Mouse (Mus musculus): ENCODE results near the gene Rmnd5b. TPM values are rescaled to one million over a fixed set of nuclear protein-coding genes. Genes with fewer than 3 reads are reported as not detected.

Rmnd5b gene
- polyA plus RNA-seq, 1 experiment, result 62.3 TPM

GRCm38 (mm10) chr11:51593849-51594248 is 41.8 kb downstream of the Rmnd5b start:
- H3K27ac ChIP-seq (ENCODE audit: insufficient read depth, low read length), result no peak overlapping the region
- 74% methylated on average over 6 of the region's 6 CpGs for WGBS
- TF ChIP-seq POLR2A (IDR thresholded peaks at IDR 0.05; ENCODE audit: borderline replicate concordance, insufficient read depth, low read length) (no peak), CTCF (IDR thresholded peaks at IDR 0.05; ENCODE audit: borderline replicate concordance, insufficient read depth, low read depth, low read length) (no peak)
- no peaks in the 10 kb centered on the region for H3K27me3 ChIP-seq (ENCODE audit: control insufficient read depth, insufficient read depth, low read length)
- no peak overlapping the region for H3K4me3 ChIP-seq (replicated peaks; ENCODE audit: insufficient read depth, low read depth, low read length)
- no peaks in the 10 kb centered on the region for H3K4me1 ChIP-seq (ENCODE audit: control insufficient read depth, insufficient read depth, low read length)
- DNase-seq, result no peak

DNA sequence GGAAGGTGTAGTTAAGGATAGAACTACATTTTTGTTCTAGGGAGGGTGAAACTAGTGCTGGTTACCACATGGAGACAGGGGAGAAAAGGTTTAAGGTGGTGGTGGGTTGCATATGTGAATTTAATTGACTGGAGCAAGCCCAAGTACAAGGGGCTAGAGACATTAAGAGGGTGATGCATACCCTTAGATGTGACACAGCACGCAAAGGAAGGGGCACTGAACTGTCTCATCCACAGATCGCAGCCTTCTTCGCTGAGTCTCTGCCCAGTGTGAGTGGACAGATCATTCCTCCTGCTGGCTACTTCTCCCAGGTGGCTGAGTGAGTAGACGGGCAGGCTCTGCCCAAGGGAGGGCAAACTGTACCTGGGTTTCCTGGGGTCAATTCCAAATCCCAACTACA is 42.3 kb downstream of the Rmnd5b start:
- H3K4me3 ChIP-seq (replicated peaks; ENCODE audit: insufficient read depth, low read depth, low read length), result no peak overlapping the region
- no peak overlapping the region for H3K27ac ChIP-seq (ENCODE audit: insufficient read depth, low read length)
- no peak for DNase-seq
- TF ChIP-seq POLR2A (IDR thresholded peaks at IDR 0.05; ENCODE audit: borderline replicate concordance, insufficient read depth, low read length) (no peak), CTCF (IDR thresholded peaks at IDR 0.05; ENCODE audit: borderline replicate concordance, insufficient read depth, low read depth, low read length) (no peak)
- H3K27me3 ChIP-seq (ENCODE audit: control insufficient read depth, insufficient read depth, low read length), result no peaks in the 10 kb centered on the region
- WGBS, result 88% methylated on average over 4 of the region's 4 CpGs
- no peaks in the 10 kb centered on the region for H3K4me1 ChIP-seq (ENCODE audit: control insufficient read depth, insufficient read depth, low read length)

DNA sequence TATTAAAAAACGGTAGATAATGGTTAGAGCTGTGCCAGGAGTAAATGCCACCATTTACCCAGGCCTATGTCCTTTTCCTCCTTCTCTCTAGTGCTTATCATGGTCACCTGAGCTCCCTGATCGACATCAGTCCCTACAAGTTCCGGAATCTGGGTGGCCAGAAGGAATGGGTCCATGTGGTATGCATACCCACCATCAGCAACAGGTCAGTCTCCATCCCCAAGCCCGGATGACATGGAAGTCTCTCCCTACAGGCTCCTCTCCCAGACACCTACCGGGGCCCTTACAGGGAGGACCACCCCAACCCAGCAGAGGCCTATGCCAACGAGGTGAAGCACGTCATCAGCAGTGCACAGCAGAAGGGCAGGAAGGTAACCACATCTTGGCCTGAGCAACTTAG is 43.8 kb downstream of the Rmnd5b start:
- TF ChIP-seq CTCF (IDR thresholded peaks at IDR 0.05; ENCODE audit: borderline replicate concordance, insufficient read depth, low read depth, low read length) (no peak), POLR2A (IDR thresholded peaks at IDR 0.05; ENCODE audit: borderline replicate concordance, insufficient read depth, low read length) (no peak)
- Histone ChIP-seq H3K27ac (ENCODE audit: insufficient read depth, low read length) (no peak overlapping the region), H3K4me3 (replicated peaks; ENCODE audit: insufficient read depth, low read depth, low read length) (no peak overlapping the region), H3K4me1 (ENCODE audit: control insufficient read depth, insufficient read depth, low read length) (no peaks in the 10 kb centered on the region), H3K27me3 (ENCODE audit: control insufficient read depth, insufficient read depth, low read length) (no peaks in the 10 kb centered on the region)
- no peak for DNase-seq
- 88% methylated on average over 7 of the region's 7 CpGs for WGBS

GRCm38 (mm10) chr11:51591168-51591567 is 44.5 kb downstream of the Rmnd5b start:
- H3K4me3 ChIP-seq (replicated peaks; ENCODE audit: insufficient read depth, low read depth, low read length), result no peak overlapping the region
- TF ChIP-seq POLR2A (IDR thresholded peaks at IDR 0.05; ENCODE audit: borderline replicate concordance, insufficient read depth, low read length) (no peak), CTCF (IDR thresholded peaks at IDR 0.05; ENCODE audit: borderline replicate concordance, insufficient read depth, low read depth, low read length) (no peak)
- no peak for DNase-seq
- 48% methylated on average over 7 of the region's 7 CpGs for WGBS
- no peak overlapping the region for H3K27ac ChIP-seq (ENCODE audit: insufficient read depth, low read length)
- H3K4me1 ChIP-seq (ENCODE audit: control insufficient read depth, insufficient read depth, low read length), result no peaks in the 10 kb centered on the region
- no peaks in the 10 kb centered on the region for H3K27me3 ChIP-seq (ENCODE audit: control insufficient read depth, insufficient read depth, low read length)

GRCm38 (mm10) chr11:51590002-51590401 is 45.7 kb downstream of the Rmnd5b start:
- DNase-seq, result no peak
- TF ChIP-seq POLR2A (IDR thresholded peaks at IDR 0.05; ENCODE audit: borderline replicate concordance, insufficient read depth, low read length) (no peak), CTCF (IDR thresholded peaks at IDR 0.05; ENCODE audit: borderline replicate concordance, insufficient read depth, low read depth, low read length) (no peak)
- Histone ChIP-seq H3K4me3 (replicated peaks; ENCODE audit: insufficient read depth, low read depth, low read length) (no peak overlapping the region), H3K27ac (ENCODE audit: insufficient read depth, low read length) (no peak overlapping the region), H3K27me3 (ENCODE audit: control insufficient read depth, insufficient read depth, low read length) (no peaks in the 10 kb centered on the region), H3K4me1 (ENCODE audit: control insufficient read depth, insufficient read depth, low read length) (peaks cover 6% of the 10 kb centered on the region)

GRCm38 (mm10) chr11:51588833-51589232 is 46.9 kb downstream of the Rmnd5b start:
- 96% methylated on average over 3 of the region's 3 CpGs for WGBS
- Histone ChIP-seq H3K4me1 (ENCODE audit: control insufficient read depth, insufficient read depth, low read length) (peaks cover 6% of the 10 kb centered on the region), H3K4me3 (replicated peaks; ENCODE audit: insufficient read depth, low read depth, low read length) (no peak overlapping the region)

GRCm38 (mm10) chr11:51587059-51587458 is 48.6 kb downstream of the Rmnd5b start:
- no peaks in the 10 kb centered on the region for H3K27me3 ChIP-seq (ENCODE audit: control insufficient read depth, insufficient read depth, low read length)
- WGBS, result 88% methylated on average over 1 of the region's 1 CpGs
- H3K4me3 ChIP-seq (replicated peaks; ENCODE audit: insufficient read depth, low read depth, low read length), result no peak overlapping the region
- H3K4me1 ChIP-seq (ENCODE audit: control insufficient read depth, insufficient read depth, low read length), result peaks cover 6% of the 10 kb centered on the region
- TF ChIP-seq CTCF (IDR thresholded peaks at IDR 0.05; ENCODE audit: borderline replicate concordance, insufficient read depth, low read depth, low read length) (no peak), POLR2A (IDR thresholded peaks at IDR 0.05; ENCODE audit: borderline replicate concordance, insufficient read depth, low read length) (no peak)
- DNase-seq, result no peak
- no peak overlapping the region for H3K27ac ChIP-seq (ENCODE audit: insufficient read depth, low read length)

More at GRCm38 (mm10) chr11:51588833-51589232, 46.9 kb downstream of the Rmnd5b start:
- no peak for TF ChIP-seq CTCF (IDR thresholded peaks at IDR 0.05; ENCODE audit: borderline replicate concordance, insufficient read depth, low read depth, low read length)
- no peak for TF ChIP-seq POLR2A (IDR thresholded peaks at IDR 0.05; ENCODE audit: borderline replicate concordance, insufficient read depth, low read length)
- H3K27me3 ChIP-seq (ENCODE audit: control insufficient read depth, insufficient read depth, low read length), result no peaks in the 10 kb centered on the region
- DNase-seq, result no peak
- H3K27ac ChIP-seq (ENCODE audit: insufficient read depth, low read length), result no peak overlapping the region

DNA sequence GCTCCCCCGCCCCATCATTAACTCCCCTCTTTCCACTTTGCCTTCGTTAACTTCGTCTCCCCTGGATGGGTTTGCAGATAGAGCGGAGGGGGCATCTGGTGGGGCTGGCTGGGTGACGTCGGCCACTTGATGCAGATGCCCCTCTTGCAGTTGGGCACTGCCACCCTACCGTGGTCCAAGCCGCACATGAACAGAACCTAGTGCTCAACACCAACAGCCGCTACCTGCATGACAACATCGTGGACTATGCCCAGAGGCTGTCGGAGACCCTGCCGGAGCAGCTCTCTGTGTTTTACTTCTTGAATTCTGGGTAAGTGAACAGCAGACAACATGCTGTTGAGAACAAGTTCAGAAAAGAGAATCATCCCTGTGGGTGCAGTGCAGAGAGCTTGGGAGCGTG is 49.3 kb downstream of the Rmnd5b start:
- Histone ChIP-seq H3K4me1 (ENCODE audit: control insufficient read depth, insufficient read depth, low read length) (peaks cover 6% of the 10 kb centered on the region), H3K27me3 (ENCODE audit: control insufficient read depth, insufficient read depth, low read length) (no peaks in the 10 kb centered on the region), H3K4me3 (replicated peaks; ENCODE audit: insufficient read depth, low read depth, low read length) (no peak overlapping the region), H3K27ac (ENCODE audit: insufficient read depth, low read length) (no peak overlapping the region; the same call in 1 of the 2 replicates)
- TF ChIP-seq CTCF (IDR thresholded peaks at IDR 0.05; ENCODE audit: borderline replicate concordance, insufficient read depth, low read depth, low read length) (no peak), POLR2A (IDR thresholded peaks at IDR 0.05; ENCODE audit: borderline replicate concordance, insufficient read depth, low read length) (no peak)
- no peak for DNase-seq
- 80% methylated on average over 13 of the region's 13 CpGs for WGBS

Data from cerebellum, adult 2 months (tissue).